Mouse (Mus musculus): ENCODE measurements at regions not wholly inside any gene's neighbourhood (a gene's known extent, or its start where the extent isn't known, plus 50 kb on each side); places are given as distances from the start of the nearest gene placed in this dataset.

- no peak for DNase-seq (ENCODE audit: low spot score in 2 of 2)
These were observed 1636.7 kb downstream of the Efnb2 start for GRCm38 (mm10) chr8:7024336-7024735.

- peak; percentile 37 to 61 for DNase-seq (ENCODE audit: low spot score in 2 of 2)
These were observed 1649.2 kb downstream of the Efnb2 start for GRCm38 (mm10) chr8:7011881-7012280.

GRCm38 (mm10) chr8:6991516-6991915 is 1669.5 kb downstream of the Efnb2 start:
- no peak for DNase-seq (ENCODE audit: low spot score in 2 of 2)

- DNase-seq (ENCODE audit: low spot score in 2 of 2), result no peak
These were observed 1671.5 kb downstream of the Efnb2 start for GRCm38 (mm10) chr8:6989359-6990095.

GRCm38 (mm10) chr8:6973961-6974360 is 1687.1 kb downstream of the Efnb2 start:
- no peak for DNase-seq (ENCODE audit: low spot score in 2 of 2)

GRCm38 (mm10) chr8:6963006-6963799 is 1697.8 kb downstream of the Efnb2 start:
- no peak for DNase-seq (ENCODE audit: low spot score in 2 of 2)

- DNase-seq (ENCODE audit: low spot score in 2 of 2), result no peak
These were observed 1703.0 kb downstream of the Efnb2 start for GRCm38 (mm10) chr8:6958086-6958485.

GRCm38 (mm10) chr8:6954251-6954650 is 1706.8 kb downstream of the Efnb2 start:
- DNase-seq (ENCODE audit: low spot score in 2 of 2), result no peak

- no peak for DNase-seq (ENCODE audit: low spot score in 2 of 2)
These were observed 1738.6 kb downstream of the Efnb2 start for GRCm38 (mm10) chr8:6922467-6922866.

GRCm38 (mm10) chr8:6907682-6908081 is 1753.4 kb downstream of the Efnb2 start:
- DNase-seq (ENCODE audit: low spot score in 2 of 2), result no peak

- no peak for DNase-seq (ENCODE audit: low spot score in 2 of 2)
These were observed 1769.6 kb downstream of the Efnb2 start for GRCm38 (mm10) chr8:6891456-6891855.

- DNase-seq (ENCODE audit: low spot score in 2 of 2), result no peak
These were observed 1774.2 kb downstream of the Efnb2 start for GRCm38 (mm10) chr8:6886779-6887402.

GRCm38 (mm10) chr8:6884828-6885227 is 1776.2 kb downstream of the Efnb2 start:
- DNase-seq (ENCODE audit: low spot score in 2 of 2), result no peak

GRCm38 (mm10) chr8:6882626-6883025 is 1777.5 kb upstream of the Slc10a2 start:
- DNase-seq (ENCODE audit: low spot score in 2 of 2), result no peak

Data from right cerebral cortex, postnatal 36 days (tissue).